Mouse (Mus musculus) heart, adult 2 months (tissue): ENCODE results near the gene Hsd17b7.

Source experiments
- CTCF ChIP-seq: fragments of 200-600 bp; IDR thresholded peaks from 2 replicates; pipeline ENCODE4 v1.8.1; 2022; ENCODE audit warnings: antibody characterized with exemption, mild to moderate bottlenecking, moderate library complexity
- POLR2A ChIP-seq: fragments of 200-500 bp; IDR thresholded peaks from 2 replicates; pipeline ENCODE4 v1.6.1; 2011; ENCODE audit warnings: mild to moderate bottlenecking, low read depth, low read length, control low read depth; ENCODE audit not compliant: insufficient read depth

- no peak for TF ChIP-seq CTCF
- TF ChIP-seq POLR2A = no peak
Observed at GRCm38 (mm10) chr1:169946004-169946403, 23.0 kb downstream of the Hsd17b7 start.
